Mouse (Mus musculus): ENCODE measurements around the gene Mab21l3. TPM values are rescaled to one million over a fixed set of nuclear protein-coding genes. Genes with fewer than 3 reads are reported as not detected.

Gene Mab21l3
- total and polyA plus RNA-seq, 3 experiments, result 1.9 to 3.4 (median 2.8) TPM

GRCm38 (mm10) chr3:101880818-101881217, 32.1 kb upstream of the Mab21l3 start:
- in situ Hi-C loops (cut with MboI; ENCODE audit: low pct_ligation_motif_present, low pct_unique_long_range_greater_than_20kb, low sequenced_read_pairs), result loop anchor here (25.0 kb wide), 1 partner anchor 181 kb away; no protein-coding TSS in a partner anchor
- TF ChIP-seq MXI1 (IDR thresholded peaks at IDR 0.05; ENCODE audit: low read depth, low read length) (no peak), CTCF (conservative IDR thresholded peaks at IDR 0.05 in 1 of 2, IDR thresholded peaks at IDR 0.05 in 1 of 2; ENCODE audit: low read depth in 2 of 2, low read length in 2 of 2) (peak; percentile 13 to 55; a peak in 2 of 4 replicates), MAFK (IDR thresholded peaks at IDR 0.05; ENCODE audit: insufficient replicate concordance, low read length) (no peak), TCF12 (IDR thresholded peaks at IDR 0.05; ENCODE audit: low read depth, low read length) (no peak), GABPA (IDR thresholded peaks at IDR 0.05; ENCODE audit: insufficient replicate concordance, low read depth, low read length) (no peak), ZNF384 (IDR thresholded peaks at IDR 0.05; ENCODE audit: low read depth, low read length) (no peak), ETS1 (conservative IDR thresholded peaks at IDR 0.05; ENCODE audit: low read depth, low read length) (no peak), SMC3 (IDR thresholded peaks at IDR 0.05; ENCODE audit: low read depth, low read length) (peak; percentile 51), BHLHE40 (IDR thresholded peaks at IDR 0.05; ENCODE audit: low read depth, low read length) (no peak), RAD21 (IDR thresholded peaks at IDR 0.05; ENCODE audit: low read depth, low read length) (peak; percentile 45), JUND (conservative IDR thresholded peaks at IDR 0.05; ENCODE audit: low read depth, low read length) (no peak), MEF2A (IDR thresholded peaks at IDR 0.05; ENCODE audit: borderline replicate concordance, low read depth, low read length) (no peak), ZC3H11A (IDR thresholded peaks at IDR 0.05; ENCODE audit: low read depth, low read length) (no peak), HCFC1 (IDR thresholded peaks at IDR 0.05; ENCODE audit: low read depth, low read length) (no peak), MAX (IDR thresholded peaks at IDR 0.05; ENCODE audit: low read length) (no peak), PAX5 (IDR thresholded peaks at IDR 0.05; ENCODE audit: low read length) (no peak), IRF4 (IDR thresholded peaks at IDR 0.05; ENCODE audit: low read depth, low read length) (no peak), USF2 (conservative IDR thresholded peaks at IDR 0.05; ENCODE audit: low read depth, low read length) (no peak), POLR2AphosphoS2 (IDR thresholded peaks at IDR 0.05; ENCODE audit: low read depth, low read length) (no peak)
- peak; percentile 11 for DNase-seq (ENCODE audit: extremely low read depth)
- Histone ChIP-seq H3K4me2 (ENCODE audit: insufficient read depth, low read depth, poor library complexity, severe bottlenecking) (no peak overlapping the region), H3K27me3 (replicated peaks) (no peaks in the 10 kb centered on the region), H3K4me1 (ENCODE audit: control insufficient read depth in 1 of 2, insufficient read depth in 2 of 2) (no peaks in the 10 kb centered on the region), H3K4me3 (replicated peaks in 1 of 3; ENCODE audit: low read depth in 2 of 3, low read length in 2 of 3, poor library complexity in 1 of 3) (no peak overlapping the region), H3K9me3 (replicated peaks; ENCODE audit: low read length) (no peaks in the 10 kb centered on the region), H3K36me3 (replicated peaks in 1 of 2; ENCODE audit: control insufficient read depth in 1 of 2, insufficient read depth in 1 of 2, low read length in 1 of 2) (peaks cover 16 to 38% of the 10 kb centered on the region in 2 experiments), H3K79me2 (replicated peaks; ENCODE audit: control insufficient read depth, extremely low read depth, insufficient read depth, poor library complexity, severe bottlenecking) (no peaks in the 10 kb centered on the region), H3K27ac (ENCODE audit: insufficient read depth, low read depth) (no peak overlapping the region), H3K9ac (ENCODE audit: insufficient read depth, low read depth) (no peak overlapping the region)
- dilution Hi-C loops (cut with MboI; ENCODE audit: extremely low pct_ligation_motif_present, extremely low pct_unique_long_range_greater_than_20kb, low sequenced_read_pairs), result no loop called here

GRCm38 (mm10) chr3:101878136-101878535, 29.4 kb upstream of the Mab21l3 start:
- TF ChIP-seq UBTF (IDR thresholded peaks at IDR 0.05; ENCODE audit: low read depth, low read length) (no peak), ZMIZ1 (IDR thresholded peaks at IDR 0.05; ENCODE audit: low read depth, low read length) (no peak)
- dilution Hi-C loops (cut with MboI; ENCODE audit: extremely low pct_ligation_motif_present, extremely low pct_unique_long_range_greater_than_20kb, low sequenced_read_pairs) (no loop called here), in situ Hi-C loops (cut with MboI; ENCODE audit: low pct_ligation_motif_present, low pct_unique_long_range_greater_than_20kb, low sequenced_read_pairs) (loop anchor here (25.0 kb wide), 1 partner anchor 184 kb away; no protein-coding TSS in a partner anchor)
- Histone ChIP-seq H3K27ac (ENCODE audit: insufficient read depth, low read depth) (no peak overlapping the region), H3K4me3 (replicated peaks in 1 of 3; ENCODE audit: low read depth in 2 of 3, low read length in 2 of 3, poor library complexity in 1 of 3) (no peak overlapping the region), H3K9me3 (replicated peaks; ENCODE audit: low read length) (no peaks in the 10 kb centered on the region), H3K79me2 (replicated peaks; ENCODE audit: control insufficient read depth, extremely low read depth, insufficient read depth, poor library complexity, severe bottlenecking) (no peaks in the 10 kb centered on the region), H3K9ac (ENCODE audit: insufficient read depth, low read depth) (no peak overlapping the region), H3K4me1 (ENCODE audit: control insufficient read depth in 1 of 2, insufficient read depth in 2 of 2) (peaks cover 0 to 5% of the 10 kb centered on the region in 2 experiments; a peak in 2 of 4 replicates), H3K27me3 (replicated peaks) (no peaks in the 10 kb centered on the region), H3K4me2 (ENCODE audit: insufficient read depth, low read depth, poor library complexity, severe bottlenecking) (no peak overlapping the region), H3K36me3 (replicated peaks in 1 of 2; ENCODE audit: control insufficient read depth in 1 of 2, insufficient read depth in 1 of 2, low read length in 1 of 2) (peaks cover 27 to 49% of the 10 kb centered on the region in 2 experiments)
- no peak for DNase-seq (ENCODE audit: extremely low read depth)

Measured in CH12.LX (cell line).